Mouse (Mus musculus) midbrain, embryonic 15.5 days (tissue): Measurements from ENCODE around the gene Rnf227. TPM values are rescaled to one million over a fixed set of nuclear protein-coding genes. Genes with fewer than 3 reads are reported as not detected.

Source experiments
- ATAC-seq: fragments of 200-750 bp; cut with Nextera tagmentation; replicated peaks from 2 replicates; pipeline ENCODE4 v1.8.0; 2017; ENCODE audit warnings: moderate TSS enrichment
- H3K27ac ChIP-seq: fragments of 300-500 bp; sonication (generic); 2 replicates; pipeline ENCODE4 v1.5.1; 2015; ENCODE audit warnings: mild to moderate bottlenecking, inconsistent platforms
- H3K27me3 ChIP-seq: fragments of 300-500 bp; sonication (generic); replicated peaks from 2 replicates; pipeline ENCODE4 v1.6.1; 2015; ENCODE audit warnings: inconsistent platforms
- H3K36me3 ChIP-seq: fragments of 300-500 bp; sonication (generic); replicated peaks from 2 replicates; pipeline ENCODE4 v1.6.1; 2015; ENCODE audit warnings: inconsistent platforms
- H3K4me1 ChIP-seq: fragments of 300-500 bp; sonication (generic); 2 replicates; pipeline ENCODE4 v1.6.1; 2015; ENCODE audit warnings: inconsistent platforms
- H3K4me2 ChIP-seq: fragments of 300-500 bp; sonication (generic); 2 replicates; pipeline ENCODE4 v1.6.1; 2015; ENCODE audit warnings: inconsistent platforms, mild to moderate bottlenecking, moderate library complexity
- H3K4me3 ChIP-seq: fragments of 300-500 bp; sonication (generic); 2 replicates; pipeline ENCODE4 v1.5.1; 2015; ENCODE audit warnings: mild to moderate bottlenecking, inconsistent platforms
- H3K9ac ChIP-seq: fragments of 300-500 bp; sonication (generic); 2 replicates; pipeline ENCODE4 v1.6.1; 2015; ENCODE audit warnings: mild to moderate bottlenecking, inconsistent platforms
- H3K9me3 ChIP-seq: fragments of 300-500 bp; sonication (generic); 2 replicates; pipeline ENCODE4 v1.6.1; 2016; ENCODE audit warnings: inconsistent platforms
- WGBS: fragments of 180-500 bp; shearing (Covaris S2); methylation state at CpG from one replicate; pipeline ENCODE4 v1.1.7; 2015; ENCODE audit warnings: mixed read lengths; 5-methylcytosine and 5-hydroxymethylcytosine counted together
- polyA plus RNA-seq: library from polyadenylated mRNA; unstranded; fragments of >200 nt; fragmentation: Nextera tagmentation; extraction: Ambion mirVana; gene quantifications from 2 replicates; pipeline ENCODE4 v1.2.1, GENCODE M21; 2015

Rnf227 gene
- polyA plus RNA-seq, 1 experiment from 2014 or later: 308 TPM

GRCm38 (mm10) chr11:69332713-69333253, 7.5 kb upstream of the Rnf227 start:
- Histone ChIP-seq H3K27me3 (no peaks in the 10 kb centered on the region; the same call in 1 of the 2 replicates), H3K9ac (no peak overlapping the region), H3K9me3 (0 out of 2 replicates have a peak, but pooled peaks cover 2% of the 10 kb centered on the region), H3K4me2 (peak overlapping the region; percentile 63), H3K4me1 (peaks cover 18% of the 10 kb centered on the region), H3K36me3 (no peaks in the 10 kb centered on the region), H3K27ac (peak overlapping the region; percentile 84), H3K4me3 (no peak overlapping the region)
- no peak for ATAC-seq
- WGBS: 40% methylated on average over 8 of the region's 8 CpGs

DNA sequence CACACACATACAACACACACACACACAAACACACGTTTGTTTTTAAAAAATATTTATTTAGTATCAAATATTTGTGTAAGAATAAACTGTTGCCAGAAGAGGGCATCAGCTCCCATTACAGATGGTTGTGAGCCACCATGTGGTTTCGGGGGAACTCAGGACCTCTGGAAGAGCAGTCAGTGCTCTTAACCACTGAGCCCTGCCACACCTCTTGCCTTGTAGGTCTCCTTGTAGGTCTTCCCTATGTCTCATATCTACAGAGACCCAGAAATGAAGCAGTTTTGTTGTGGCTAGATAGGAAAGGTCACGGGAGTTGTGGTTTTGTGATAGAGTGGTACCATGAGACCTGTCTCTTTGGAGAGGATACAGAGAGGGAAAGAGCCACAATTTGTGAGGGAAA, 6.3 kb upstream of the Rnf227 start:
- Histone ChIP-seq H3K27me3 (no peaks in the 10 kb centered on the region; the same call in 1 of the 2 replicates), H3K9me3 (0 out of 2 replicates have a peak, but pooled peaks cover 2% of the 10 kb centered on the region), H3K4me2 (no peak overlapping the region), H3K9ac (no peak overlapping the region), H3K36me3 (no peaks in the 10 kb centered on the region), H3K4me3 (no peak overlapping the region), H3K4me1 (peaks cover 18% of the 10 kb centered on the region), H3K27ac (no peak overlapping the region)
- ATAC-seq: no peak
- 68% methylated on average over 3 of the region's 3 CpGs for WGBS

- H3K9me3 ChIP-seq: 0 out of 2 replicates have a peak, but pooled peaks cover 2% of the 10 kb centered on the region
- H3K9ac ChIP-seq: no peak overlapping the region
- 70% methylated on average over 4 of the region's 4 CpGs for WGBS
- H3K27me3 ChIP-seq: no peaks in the 10 kb centered on the region; the same call in 1 of the 2 replicates
- ATAC-seq: no peak
- H3K4me3 ChIP-seq: no peak overlapping the region
- no peak overlapping the region for H3K4me2 ChIP-seq
- H3K36me3 ChIP-seq: no peaks in the 10 kb centered on the region
- H3K4me1 ChIP-seq: peaks cover 21% of the 10 kb centered on the region
- H3K27ac ChIP-seq: no peak overlapping the region
These were observed 5.5 kb upstream of the Rnf227 start for GRCm38 (mm10) chr11:69334796-69335195.

DNA sequence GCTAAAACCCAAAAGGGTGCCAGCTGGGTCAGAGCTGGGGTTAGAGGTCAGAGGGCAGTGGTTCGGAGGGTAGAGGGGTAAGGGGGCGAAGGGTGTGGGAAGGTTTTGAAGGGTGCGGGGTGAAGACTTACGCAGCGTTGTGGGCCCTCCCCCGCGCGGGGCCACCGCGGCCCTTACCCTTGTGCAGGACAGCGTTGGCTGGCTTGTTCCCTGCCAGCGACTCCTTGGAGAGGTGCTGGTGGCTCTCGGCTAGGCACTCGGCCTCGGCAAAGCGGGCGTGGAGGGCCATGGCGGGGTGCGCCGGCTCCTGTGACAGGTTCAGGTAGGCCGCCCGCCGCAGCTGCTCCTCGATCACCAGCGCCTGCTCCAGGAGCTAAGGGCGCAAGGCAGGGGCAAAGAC, 6.2 kb downstream of the Rnf227 start:
- no peak overlapping the region for H3K27ac ChIP-seq
- WGBS: 89% methylated on average over 26 of the region's 26 CpGs
- H3K4me1 ChIP-seq: peaks cover 9% of the 10 kb centered on the region
- ATAC-seq: no peak
- peaks cover 70% of the 10 kb centered on the region for H3K36me3 ChIP-seq
- H3K27me3 ChIP-seq: no peaks in the 10 kb centered on the region
- no peaks in the 10 kb centered on the region for H3K9me3 ChIP-seq
- H3K4me2 ChIP-seq: no peak overlapping the region
- no peak overlapping the region for H3K4me3 ChIP-seq
- H3K9ac ChIP-seq: no peak overlapping the region

- 97% methylated on average over 5 of the region's 5 CpGs for WGBS
- H3K4me2 ChIP-seq: no peak overlapping the region
- no peak overlapping the region for H3K4me3 ChIP-seq
- no peak for ATAC-seq
- H3K27me3 ChIP-seq: no peaks in the 10 kb centered on the region
- peaks cover 90% of the 10 kb centered on the region for H3K36me3 ChIP-seq
- H3K9ac ChIP-seq: no peak overlapping the region
- H3K9me3 ChIP-seq: no peaks in the 10 kb centered on the region
- no peak overlapping the region for H3K27ac ChIP-seq
- H3K4me1 ChIP-seq: no peaks in the 10 kb centered on the region
These were observed 16.3 kb downstream of the Rnf227 start for GRCm38 (mm10) chr11:69356544-69356943.

GRCm38 (mm10) chr11:69357690-69358089, 17.4 kb downstream of the Rnf227 start:
- Histone ChIP-seq H3K27me3 (no peaks in the 10 kb centered on the region), H3K27ac (no peak overlapping the region), H3K36me3 (peaks cover 93% of the 10 kb centered on the region), H3K4me1 (no peaks in the 10 kb centered on the region), H3K4me3 (no peak overlapping the region), H3K9me3 (no peaks in the 10 kb centered on the region), H3K4me2 (no peak overlapping the region), H3K9ac (no peak overlapping the region)
- 95% methylated on average over 12 of the region's 12 CpGs for WGBS
- ATAC-seq: no peak

- Histone ChIP-seq H3K36me3 (peaks cover 62% of the 10 kb centered on the region), H3K4me2 (no peak overlapping the region), H3K27me3 (no peaks in the 10 kb centered on the region), H3K4me1 (peaks cover 25% of the 10 kb centered on the region), H3K4me3 (no peak overlapping the region), H3K27ac (no peak overlapping the region), H3K9me3 (no peaks in the 10 kb centered on the region), H3K9ac (no peak overlapping the region)
- no peak for ATAC-seq
- WGBS: 62% methylated on average over 7 of the region's 7 CpGs
These were observed 21.8 kb downstream of the Rnf227 start for GRCm38 (mm10) chr11:69362021-69362420.

GRCm38 (mm10) chr11:69362479-69362878, 22.2 kb downstream of the Rnf227 start:
- H3K4me1 ChIP-seq: peaks cover 29% of the 10 kb centered on the region
- no peak overlapping the region for H3K4me2 ChIP-seq
- H3K27ac ChIP-seq: no peak overlapping the region
- no peaks in the 10 kb centered on the region for H3K9me3 ChIP-seq
- ATAC-seq: no peak
- H3K27me3 ChIP-seq: no peaks in the 10 kb centered on the region
- no peak overlapping the region for H3K9ac ChIP-seq
- WGBS: 85% methylated on average over 2 of the region's 2 CpGs
- peaks cover 58% of the 10 kb centered on the region for H3K36me3 ChIP-seq
- H3K4me3 ChIP-seq: no peak overlapping the region

DNA sequence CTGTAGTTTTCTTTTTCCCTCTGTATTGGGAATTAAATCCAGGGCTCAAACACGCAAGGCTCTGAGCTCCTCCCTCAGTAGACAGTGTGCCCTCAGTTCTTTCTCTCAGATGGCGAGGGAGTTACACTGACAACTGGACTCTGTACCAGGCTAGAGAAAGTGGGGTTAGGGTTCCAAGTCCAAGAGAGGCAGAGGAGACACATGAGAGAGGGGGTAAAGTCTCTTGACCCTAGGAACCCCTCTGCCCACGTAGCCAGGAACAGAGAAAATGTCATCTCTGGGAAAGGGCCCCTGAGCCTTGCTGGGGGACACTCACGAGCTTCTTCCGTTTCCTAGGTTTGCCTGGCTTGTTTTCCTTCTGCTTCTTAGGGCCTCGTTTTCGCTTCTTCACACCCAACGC, 24.1 kb downstream of the Rnf227 start:
- H3K4me1 ChIP-seq: peaks cover 36% of the 10 kb centered on the region
- no peaks in the 10 kb centered on the region for H3K9me3 ChIP-seq
- no peak overlapping the region for H3K4me3 ChIP-seq
- H3K36me3 ChIP-seq: peaks cover 42% of the 10 kb centered on the region
- H3K9ac ChIP-seq: no peak overlapping the region
- H3K27me3 ChIP-seq: no peaks in the 10 kb centered on the region
- peak overlapping the region; percentile 100; the same call in 1 of the 2 replicates for H3K27ac ChIP-seq
- ATAC-seq: no peak
- peak overlapping the region; percentile 93; the same call in 1 of the 2 replicates for H3K4me2 ChIP-seq
- 57% methylated on average over 8 of the region's 8 CpGs for WGBS

DNA sequence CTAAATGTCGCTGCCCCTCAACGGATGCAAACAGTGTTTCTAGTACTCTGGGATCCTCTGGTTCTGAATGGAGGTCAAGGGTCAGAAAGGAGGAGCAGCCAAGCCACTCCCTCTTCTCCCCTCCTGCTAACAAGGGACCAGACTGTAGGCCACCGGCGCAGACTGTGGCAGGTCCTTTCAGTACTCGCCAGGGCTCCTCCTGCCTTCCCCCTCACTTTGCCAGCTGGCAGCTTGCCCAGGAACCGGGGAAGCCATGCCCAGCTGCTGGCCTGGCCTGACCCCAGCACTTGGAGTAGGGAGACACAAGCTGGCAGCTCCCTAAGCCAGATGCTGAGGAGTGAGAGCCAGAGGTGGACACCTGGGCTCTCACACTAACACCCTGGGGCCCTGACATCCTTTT, 24.6 kb downstream of the Rnf227 start:
- WGBS: 4% methylated on average over 6 of the region's 6 CpGs
- ATAC-seq: peak; percentile 40
- H3K4me1 ChIP-seq: peaks cover 39% of the 10 kb centered on the region
- H3K27ac ChIP-seq: peak overlapping the region; percentile 100
- H3K9ac ChIP-seq: peak overlapping the region; percentile 100; the same call in 1 of the 2 replicates
- H3K9me3 ChIP-seq: no peaks in the 10 kb centered on the region
- H3K27me3 ChIP-seq: no peaks in the 10 kb centered on the region
- H3K4me3 ChIP-seq: peak overlapping the region; percentile 91
- H3K36me3 ChIP-seq: peaks cover 37% of the 10 kb centered on the region
- peak overlapping the region; percentile 93 for H3K4me2 ChIP-seq

DNA sequence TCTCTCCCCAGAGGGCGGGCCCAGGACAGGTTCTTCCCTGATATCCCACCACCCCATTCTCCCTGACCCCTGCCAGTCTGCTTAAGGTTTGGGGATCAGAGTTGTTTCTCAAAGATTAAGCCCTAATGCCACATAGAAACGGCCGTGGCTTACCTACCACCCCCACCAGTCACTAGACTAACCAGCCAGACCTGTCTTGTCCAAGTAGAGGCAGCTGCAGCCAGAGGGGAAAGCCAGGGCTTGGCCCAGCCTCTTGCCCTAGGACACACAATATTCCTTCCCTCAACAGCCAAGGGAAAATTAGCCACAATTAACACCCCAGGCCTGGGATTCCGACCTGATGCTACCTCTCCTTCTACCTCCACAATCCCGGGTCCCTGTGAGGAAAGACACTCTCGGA, 25.5 kb downstream of the Rnf227 start:
- H3K4me2 ChIP-seq: peak overlapping the region; percentile 93
- peaks cover 29% of the 10 kb centered on the region for H3K36me3 ChIP-seq
- no peaks in the 10 kb centered on the region for H3K9me3 ChIP-seq
- H3K4me3 ChIP-seq: peak overlapping the region; percentile 91
- H3K27ac ChIP-seq: peak overlapping the region; percentile 100
- peak overlapping the region; percentile 100 for H3K9ac ChIP-seq
- 18% methylated on average over 6 of the region's 6 CpGs for WGBS
- H3K27me3 ChIP-seq: no peaks in the 10 kb centered on the region
- ATAC-seq: peak; percentile 3; the same call in 1 of the 2 replicates
- H3K4me1 ChIP-seq: peaks cover 43% of the 10 kb centered on the region

- WGBS: under 1% methylated on average over 26 of the region's 26 CpGs
- Histone ChIP-seq H3K4me1 (peaks cover 49% of the 10 kb centered on the region), H3K36me3 (peaks cover 23% of the 10 kb centered on the region)
These were observed 26.0 kb downstream of the Rnf227 start for GRCm38 (mm10) chr11:69366157-69366854.

More at GRCm38 (mm10) chr11:69366157-69366854, 26.0 kb downstream of the Rnf227 start:
- Histone ChIP-seq H3K9me3 (no peaks in the 10 kb centered on the region), H3K27ac (peak overlapping the region; percentile 100), H3K9ac (peak overlapping the region; percentile 100), H3K27me3 (no peaks in the 10 kb centered on the region), H3K4me2 (peak overlapping the region; percentile 93), H3K4me3 (peak overlapping the region; percentile 91)
- ATAC-seq: peak; percentile 87
